Mouse (Mus musculus) mouse embryonic stem cell (cell line): ENCODE results near the gene Klf12.

Experiments
- in situ Hi-C, 2 experiments: fragments of 300-500 bp; cut with MboI; formaldehyde crosslinking; loops; 1 replicate in 1 of 2; 3 replicates in 1 of 2; pipeline ENCODE4 v1.14.3; 2019 to 2020; ENCODE audit warnings: low sequenced_read_pairs in 2 of 2, low pct_unique_long_range_greater_than_20kb in 1 of 2, mixed read lengths in 1 of 2; ENCODE audit not compliant: unreplicated experiment in 1 of 2

Klf12 gene

GRCm38 (mm10) chr14:100243046-100243445 is 41.4 kb downstream of the Klf12 start:
- in situ Hi-C loops, result no loop called here

- in situ Hi-C loops, result no loop called here
Measured at GRCm38 (mm10) chr14:100239874-100240273, 44.6 kb downstream of the Klf12 start.

DNA sequence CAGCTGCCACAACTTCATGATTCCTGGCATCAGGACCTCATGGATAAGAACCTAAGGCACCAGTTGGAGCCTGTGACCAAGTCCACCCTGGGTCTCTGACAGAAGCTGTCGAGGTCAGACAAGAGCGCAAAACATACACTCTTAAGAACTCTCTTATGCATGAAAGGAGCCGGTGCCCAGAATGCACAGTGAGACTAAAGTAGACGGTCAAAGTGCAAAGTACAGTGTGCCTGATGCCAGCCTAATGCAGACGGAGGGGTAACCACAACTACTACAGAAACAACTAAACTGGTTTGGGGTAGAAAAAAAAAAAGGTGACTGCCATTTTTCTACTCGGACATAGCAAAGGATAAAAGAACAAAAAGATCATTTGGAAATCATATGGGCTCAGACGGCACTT is 47.7 kb downstream of the Klf12 start:
- in situ Hi-C loops, result no loop called here

GRCm38 (mm10) chr14:100235746-100236145 is 48.7 kb downstream of the Klf12 start:
- in situ Hi-C loops, result no loop called here

DNA sequence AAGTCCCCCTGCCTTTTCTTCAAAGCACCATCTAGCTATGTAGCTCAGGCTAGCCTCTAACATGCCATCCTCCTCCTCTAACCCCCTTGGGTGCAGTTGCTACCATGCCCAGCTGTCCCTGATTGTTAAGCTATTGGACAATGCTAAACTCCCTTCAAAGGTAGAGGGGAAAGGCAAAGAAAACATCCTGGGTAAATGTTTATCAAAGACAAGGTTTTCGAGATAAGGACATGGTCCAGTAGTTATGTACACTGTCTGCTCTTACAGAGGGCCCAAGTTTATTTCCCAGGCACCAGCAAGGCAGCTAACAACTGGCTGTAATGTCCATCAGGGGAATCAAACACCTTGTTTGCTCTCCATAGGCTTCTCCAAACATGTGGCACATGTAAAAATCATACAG is 53.1 kb downstream of the Klf12 start:
- in situ Hi-C loops, result no loop called here

DNA sequence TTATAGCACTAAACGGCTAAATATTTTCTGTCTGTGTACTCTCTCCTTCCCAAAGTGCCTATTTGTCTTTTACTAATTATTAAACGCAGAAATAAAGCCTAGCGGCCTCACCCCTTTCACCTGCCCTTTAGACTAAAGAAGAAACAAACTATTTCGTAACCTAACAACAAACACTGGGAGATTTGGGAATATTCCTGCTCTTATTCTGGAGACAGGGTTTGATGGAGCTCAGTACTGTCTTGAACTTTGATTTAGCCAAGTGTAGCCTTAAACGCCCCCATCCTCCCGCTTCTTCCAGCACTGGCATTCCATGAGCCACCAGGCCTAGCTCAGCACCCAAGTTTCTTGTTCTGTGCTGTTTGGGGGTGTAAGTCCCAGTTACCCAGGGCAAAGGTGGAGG is 56.4 kb downstream of the Klf12 start:
- in situ Hi-C loops, result no loop called here

DNA sequence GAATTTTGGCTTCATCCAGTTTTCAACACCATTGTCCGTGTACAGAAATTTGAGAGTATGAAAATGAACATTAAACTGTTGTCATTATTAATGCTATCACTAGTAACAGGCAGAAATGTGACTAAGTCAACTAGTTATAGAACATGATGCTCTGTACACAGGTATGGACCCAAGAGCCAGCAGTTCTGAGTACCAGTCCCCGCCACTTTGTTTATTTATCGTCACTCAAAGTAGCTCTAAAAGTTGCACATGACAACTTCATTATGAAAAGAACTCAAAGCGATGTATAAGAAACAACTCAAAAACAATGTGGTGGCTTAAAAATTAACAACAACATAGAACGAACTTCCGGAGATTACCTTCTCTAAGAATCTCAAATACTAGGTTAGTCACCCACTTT is 56.8 kb downstream of the Klf12 start:
- in situ Hi-C loops, result no loop called here

- in situ Hi-C loops, result no loop called here
Measured at GRCm38 (mm10) chr14:100224151-100224550, 60.3 kb downstream of the Klf12 start.

DNA sequence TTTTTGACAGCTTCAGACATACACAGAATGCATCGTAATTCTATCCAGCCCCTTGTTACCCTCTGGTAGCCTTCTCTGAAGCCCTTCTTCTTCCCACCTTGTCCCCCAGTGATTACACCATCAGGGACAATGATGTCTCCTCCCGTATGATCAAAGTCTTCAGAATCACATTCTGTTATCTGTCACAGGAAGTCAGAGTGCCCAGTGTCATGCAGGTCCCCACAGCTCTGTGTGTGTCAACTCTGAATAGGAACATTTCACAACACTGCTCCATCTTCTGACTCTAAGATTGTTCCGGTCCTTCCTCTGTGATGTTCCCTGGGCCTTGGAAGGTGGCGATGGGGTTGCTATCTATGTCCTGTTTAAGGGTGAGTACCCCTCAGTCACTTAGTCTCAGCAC is 62.2 kb downstream of the Klf12 start:
- in situ Hi-C loops, result no loop called here

GRCm38 (mm10) chr14:100215213-100215785 is 69.2 kb downstream of the Klf12 start:
- in situ Hi-C loops, result no loop called here

GRCm38 (mm10) chr14:100213066-100213465 is 71.4 kb downstream of the Klf12 start:
- in situ Hi-C loops, result no loop called here

GRCm38 (mm10) chr14:100211826-100212117 is 72.7 kb downstream of the Klf12 start:
- in situ Hi-C loops, result no loop called here

GRCm38 (mm10) chr14:100211036-100211825 is 73.2 kb downstream of the Klf12 start:
- in situ Hi-C loops, result no loop called here

GRCm38 (mm10) chr14:100209814-100210419 is 74.6 kb downstream of the Klf12 start:
- in situ Hi-C loops, result no loop called here

GRCm38 (mm10) chr14:100207081-100207480 is 77.4 kb downstream of the Klf12 start:
- in situ Hi-C loops, result no loop called here

- in situ Hi-C loops, result no loop called here
Measured at GRCm38 (mm10) chr14:100206207-100206606, 78.3 kb downstream of the Klf12 start.

DNA sequence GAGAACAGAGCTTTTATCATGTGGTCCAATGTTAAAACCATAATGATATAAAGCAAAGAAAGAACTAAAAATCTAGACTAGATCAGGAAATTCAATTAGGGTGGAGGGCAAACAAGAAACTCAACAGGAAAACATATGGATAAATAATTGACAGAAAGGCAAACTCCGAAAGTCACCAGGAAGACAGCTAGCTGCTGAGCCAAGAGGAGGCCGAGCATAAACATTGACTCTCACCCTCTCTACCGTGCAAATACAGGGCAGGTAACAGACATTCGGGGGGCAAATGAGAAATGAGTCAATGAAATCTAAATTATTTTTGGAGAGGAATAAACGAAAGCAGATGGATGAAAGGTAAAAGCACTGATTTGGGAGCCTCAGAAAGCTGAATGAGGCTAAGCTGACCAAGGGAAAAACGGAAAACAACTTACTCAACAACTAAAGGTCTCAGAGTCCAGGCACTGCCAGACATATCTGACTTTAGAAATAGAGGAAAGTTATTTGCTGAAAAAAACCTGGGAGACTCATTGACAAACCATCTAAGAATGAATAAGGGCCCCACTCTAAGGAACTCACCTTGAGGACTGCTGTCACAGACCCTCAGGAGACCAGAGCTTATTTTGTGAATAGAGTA is 84.3 kb downstream of the Klf12 start:
- in situ Hi-C loops, result no loop called here

DNA sequence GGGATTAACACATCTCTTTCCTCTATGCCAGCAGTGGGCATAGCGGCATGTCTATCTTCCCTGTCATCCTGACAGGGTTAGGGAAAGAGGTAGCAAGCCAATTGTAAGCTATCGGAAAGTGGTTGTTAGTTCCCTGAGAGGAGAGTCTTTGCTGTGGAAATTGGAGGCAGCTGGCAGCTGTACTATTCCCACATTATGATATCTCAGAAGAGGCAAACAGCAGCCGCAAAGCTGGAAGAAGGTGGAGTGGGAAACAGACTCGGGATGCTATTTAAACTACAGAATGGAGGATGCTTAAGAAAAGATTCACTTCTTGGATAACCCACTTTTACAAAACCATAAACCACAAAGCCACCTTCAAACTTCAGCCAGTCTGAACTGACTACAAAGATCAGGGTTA is 85.8 kb downstream of the Klf12 start:
- in situ Hi-C loops, result no loop called here

- in situ Hi-C loops, result no loop called here
Measured at GRCm38 (mm10) chr14:100197199-100197598, 87.3 kb downstream of the Klf12 start.
